Mouse (Mus musculus): ENCODE measurements at regions not wholly inside any gene's neighbourhood (a gene's known extent, or its start where the extent isn't known, plus 50 kb on each side); places are given as distances from the start of the nearest gene placed in this dataset.

GRCm38 (mm10) chr5:90164434-90164833, 59.4 kb downstream of the Cox18 start:
- DNase-seq (ENCODE audit: low spot score): no peak

GRCm38 (mm10) chr5:90163033-90163859, 60.6 kb downstream of the Cox18 start:
- DNase-seq (ENCODE audit: low spot score): no peak

GRCm38 (mm10) chr5:90160281-90160680, 63.5 kb downstream of the Cox18 start:
- no peak for DNase-seq (ENCODE audit: low spot score)

- no peak for DNase-seq (ENCODE audit: low spot score)
Measured at GRCm38 (mm10) chr5:90156522-90156921, 67.3 kb downstream of the Cox18 start.

- no peak for DNase-seq (ENCODE audit: low spot score)
Measured at GRCm38 (mm10) chr5:90149611-90150532, 73.9 kb downstream of the Cox18 start.

- DNase-seq (ENCODE audit: low spot score): peak; percentile 7
Measured at GRCm38 (mm10) chr5:90135971-90136370, 87.8 kb downstream of the Cox18 start.

- peak; percentile 12 for DNase-seq (ENCODE audit: low spot score)
Measured at GRCm38 (mm10) chr5:90107036-90107435, 116.8 kb downstream of the Cox18 start.

GRCm38 (mm10) chr5:90104672-90105071, 119.1 kb downstream of the Cox18 start:
- DNase-seq (ENCODE audit: low spot score): no peak

- no peak for DNase-seq (ENCODE audit: low spot score)
Measured at GRCm38 (mm10) chr5:90088541-90088940, 135.3 kb downstream of the Cox18 start.

- no peak for DNase-seq (ENCODE audit: low spot score)
Measured at GRCm38 (mm10) chr5:90086491-90086890, 137.3 kb downstream of the Cox18 start.

GRCm38 (mm10) chr5:90077025-90077536, 146.7 kb downstream of the Cox18 start:
- DNase-seq (ENCODE audit: low spot score): no peak

GRCm38 (mm10) chr5:90075629-90076349, 148.0 kb downstream of the Cox18 start:
- peak; percentile 22 for DNase-seq (ENCODE audit: low spot score)

- no peak for DNase-seq (ENCODE audit: low spot score)
Measured at GRCm38 (mm10) chr5:90071806-90072205, 152.0 kb downstream of the Cox18 start.

- DNase-seq (ENCODE audit: low spot score): no peak
Measured at GRCm38 (mm10) chr5:90068601-90069000, 155.2 kb downstream of the Cox18 start.

GRCm38 (mm10) chr5:90067817-90068216, 156.0 kb downstream of the Cox18 start:
- no peak for DNase-seq (ENCODE audit: low spot score)

GRCm38 (mm10) chr5:90065884-90066615, 157.8 kb downstream of the Cox18 start:
- DNase-seq (ENCODE audit: low spot score): peak; percentile 8

GRCm38 (mm10) chr5:90055686-90056085, 168.1 kb downstream of the Cox18 start:
- no peak for DNase-seq (ENCODE audit: low spot score)

GRCm38 (mm10) chr5:90052516-90052915, 169.4 kb upstream of the Adamts3 start:
- no peak for DNase-seq (ENCODE audit: low spot score)

GRCm38 (mm10) chr5:90049856-90050255, 166.7 kb upstream of the Adamts3 start:
- DNase-seq (ENCODE audit: low spot score): no peak

GRCm38 (mm10) chr5:90042781-90043180, 159.6 kb upstream of the Adamts3 start:
- DNase-seq (ENCODE audit: low spot score): no peak

GRCm38 (mm10) chr5:90033103-90033502, 150.0 kb upstream of the Adamts3 start:
- no peak for DNase-seq (ENCODE audit: low spot score)
